Mouse (Mus musculus) MEL (cell line): ENCODE measurements around the gene Ankrd33b. TPM values are rescaled to one million over a fixed set of nuclear protein-coding genes. Genes with fewer than 3 reads are reported as not detected.
A peak's percentile ranks its signal among the peaks of the same experiment; 100 is the strongest.

ENCODE experiments used
- DNase-seq: peaks from one replicate; pipeline ENCODE4 v3.0.0; 2011; ENCODE audit warnings: low read depth, low spot score
- H3K27ac ChIP-seq: 2 replicates; pipeline ENCODE4 v1.5.1; 2012; ENCODE audit warnings: low read depth, mild to moderate bottlenecking, control low read depth, low read length, moderate library complexity; ENCODE audit not compliant: control insufficient read depth
- H3K27me3 ChIP-seq, 2 experiments: fragments of 150-350 bp in 1 of 2; sonication (generic) in 1 of 2; 2 replicates each; pipeline ENCODE4 v1.6.1; 2012; ENCODE audit warnings: low read length in 2 of 2, mild to moderate bottlenecking in 2 of 2, improper control_type of control experiment in 1 of 2, moderate library complexity in 1 of 2; ENCODE audit not compliant: insufficient read depth in 2 of 2, control insufficient read depth in 1 of 2
- H3K36me3 ChIP-seq, 2 experiments: 2 replicates each; pipeline ENCODE4 v1.6.1; 2012 to 2014; ENCODE audit warnings: low read length in 2 of 2, improper control_type of control experiment in 1 of 2, inconsistent platforms in 1 of 2, mild to moderate bottlenecking in 1 of 2; ENCODE audit not compliant: insufficient read depth in 2 of 2, control insufficient read depth in 1 of 2
- H3K4me1 ChIP-seq, 2 experiments: fragments of 150-350 bp in 1 of 2; sonication (generic) in 1 of 2; 2 replicates each; pipeline ENCODE4 v1.6.1; 2012; ENCODE audit warnings: low read length in 2 of 2, improper control_type of control experiment in 1 of 2, mild to moderate bottlenecking in 1 of 2; ENCODE audit not compliant: insufficient read depth in 2 of 2, control insufficient read depth in 1 of 2
- H3K4me3 ChIP-seq, 2 experiments: fragments of 150-350 bp in 1 of 2; sonication (generic) in 1 of 2; 2 replicates each; pipeline ENCODE4 v1.5.1; 2012; ENCODE audit warnings: low read depth in 2 of 2, low read length in 2 of 2, mild to moderate bottlenecking in 2 of 2, moderate library complexity in 2 of 2, control low read depth in 1 of 2, improper control_type of control experiment in 1 of 2; ENCODE audit not compliant: control insufficient read depth in 1 of 2, insufficient read depth in 1 of 2
- H3K79me2 ChIP-seq: 2 replicates; pipeline ENCODE4 v1.6.1; 2012; ENCODE audit warnings: mild to moderate bottlenecking, low read length, moderate library complexity; ENCODE audit not compliant: control insufficient read depth, poor library complexity, insufficient read depth
- H3K9ac ChIP-seq: 2 replicates; pipeline ENCODE4 v1.6.1; 2012; ENCODE audit warnings: low read depth, mild to moderate bottlenecking, control low read depth, low read length, moderate library complexity; ENCODE audit not compliant: control insufficient read depth, poor library complexity, severe bottlenecking
- H3K9me3 ChIP-seq: fragments of 150-350 bp; sonication (generic); replicated peaks from 2 replicates; pipeline ENCODE4 v1.6.1; 2012; ENCODE audit warnings: mild to moderate bottlenecking, low read length, improper control_type of control experiment, moderate library complexity; ENCODE audit not compliant: insufficient read depth
- BHLHE40 ChIP-seq: IDR thresholded peaks from 2 replicates; pipeline ENCODE4 v1.6.1; 2012; ENCODE audit warnings: low read depth, mild to moderate bottlenecking, inconsistent platforms, low read length, improper control_type of control experiment, borderline replicate concordance
- CHD1 ChIP-seq: IDR thresholded peaks from 2 replicates; pipeline ENCODE4 v1.6.1; 2012; ENCODE audit warnings: low read depth, mild to moderate bottlenecking, inconsistent platforms, low read length, improper control_type of control experiment
- CHD2 ChIP-seq: IDR thresholded peaks from 2 replicates; pipeline ENCODE4 v1.6.1; 2011; ENCODE audit warnings: low read length, improper control_type of control experiment
- CTCF ChIP-seq, 3 experiments: IDR thresholded peaks in 2 of 3; conservative IDR thresholded peaks in 1 of 3; 2 replicates each; pipeline ENCODE4 v1.5.1; 2011 to 2012; ENCODE audit warnings: low read length in 3 of 3, low read depth in 2 of 3, mild to moderate bottlenecking in 2 of 3, improper control_type of control experiment in 1 of 3, inconsistent platforms in 1 of 3, mixed read lengths in 1 of 3, moderate library complexity in 1 of 3; ENCODE audit not compliant: control insufficient read depth in 1 of 3, insufficient read depth in 1 of 3, poor library complexity in 1 of 3, severe bottlenecking in 1 of 3
- ELF1 ChIP-seq: IDR thresholded peaks from 2 replicates; pipeline ENCODE4 v1.6.1; 2014; ENCODE audit warnings: low read depth, mild to moderate bottlenecking, inconsistent platforms, low read length, improper control_type of control experiment, moderate library complexity
- EP300 ChIP-seq, 2 experiments: IDR thresholded peaks; 2 replicates each; pipeline ENCODE4 v1.6.1; 2011; ENCODE audit warnings: improper control_type of control experiment in 2 of 2, low read length in 2 of 2, low read depth in 1 of 2, mild to moderate bottlenecking in 1 of 2
- ETS1 ChIP-seq: IDR thresholded peaks from 2 replicates; pipeline ENCODE4 v1.6.1; 2012; ENCODE audit warnings: low read depth, mild to moderate bottlenecking, inconsistent platforms, low read length, improper control_type of control experiment, moderate library complexity
- GABPA ChIP-seq: IDR thresholded peaks from 2 replicates; pipeline ENCODE4 v1.6.1; 2012; ENCODE audit warnings: low read depth, mild to moderate bottlenecking, inconsistent platforms, low read length, improper control_type of control experiment, moderate library complexity
- HCFC1 ChIP-seq: IDR thresholded peaks from 2 replicates; pipeline ENCODE4 v1.6.1; 2012; ENCODE audit warnings: low read depth, mild to moderate bottlenecking, inconsistent platforms, low read length, improper control_type of control experiment, moderate library complexity
- JUND ChIP-seq: IDR thresholded peaks from 2 replicates; pipeline ENCODE4 v1.6.1; 2011; ENCODE audit warnings: low read depth, mild to moderate bottlenecking, improper control_type of control experiment, low read length
- KAT2A ChIP-seq: conservative IDR thresholded peaks from 2 replicates; pipeline ENCODE4 v1.6.1; 2012; ENCODE audit warnings: low read depth, low read length, improper control_type of control experiment, inconsistent platforms
- MAFK ChIP-seq: IDR thresholded peaks from 2 replicates; pipeline ENCODE4 v1.6.1; 2011; ENCODE audit warnings: low read depth, mild to moderate bottlenecking, low read length, improper control_type of control experiment, borderline replicate concordance
- MAX ChIP-seq: IDR thresholded peaks from 2 replicates; pipeline ENCODE4 v1.6.1; 2011; ENCODE audit warnings: low read length, improper control_type of control experiment
- MXI1 ChIP-seq: IDR thresholded peaks from 2 replicates; pipeline ENCODE4 v1.6.1; 2011; ENCODE audit warnings: mild to moderate bottlenecking, low read depth, low read length, improper control_type of control experiment
- MYC ChIP-seq: IDR thresholded peaks from 2 replicates; pipeline ENCODE4 v1.6.1; 2011; ENCODE audit warnings: low read depth, mild to moderate bottlenecking, low read length, improper control_type of control experiment, moderate library complexity
- NELFE ChIP-seq: IDR thresholded peaks from 2 replicates; pipeline ENCODE4 v1.6.1; 2011; ENCODE audit warnings: low read depth, low read length, improper control_type of control experiment
- POLR2A ChIP-seq, 2 experiments: IDR thresholded peaks; 2 replicates each; pipeline ENCODE4 v1.6.1; 2011 to 2012; ENCODE audit warnings: low read length in 2 of 2, mild to moderate bottlenecking in 2 of 2, control low read depth in 1 of 2, improper control_type of control experiment in 1 of 2, low read depth in 1 of 2, moderate library complexity in 1 of 2; ENCODE audit not compliant: control insufficient read depth in 1 of 2, insufficient read depth in 1 of 2, poor library complexity in 1 of 2
- POLR2AphosphoS2 ChIP-seq: IDR thresholded peaks from 2 replicates; pipeline ENCODE4 v1.6.1; 2011; ENCODE audit warnings: low read length, improper control_type of control experiment
- RCOR1 ChIP-seq: IDR thresholded peaks from 2 replicates; pipeline ENCODE4 v1.6.1; 2012; ENCODE audit warnings: low read depth, mild to moderate bottlenecking, inconsistent platforms, low read length, improper control_type of control experiment
- SIN3A ChIP-seq: IDR thresholded peaks from 2 replicates; pipeline ENCODE4 v1.6.1; 2012; ENCODE audit warnings: low read length, improper control_type of control experiment, inconsistent platforms
- TBP ChIP-seq: IDR thresholded peaks from 2 replicates; pipeline ENCODE4 v1.8.0; 2011; ENCODE audit warnings: low read depth, low read length, improper control_type of control experiment
- USF2 ChIP-seq, 2 experiments: IDR thresholded peaks; 2 replicates each; pipeline ENCODE4 v1.6.1; 2011 to 2012; ENCODE audit warnings: improper control_type of control experiment in 2 of 2, low read length in 2 of 2, borderline replicate concordance in 1 of 2, inconsistent platforms in 1 of 2, low read depth in 1 of 2, mild to moderate bottlenecking in 1 of 2; ENCODE audit not compliant: insufficient read depth in 1 of 2
- ZMIZ1 ChIP-seq: IDR thresholded peaks from 2 replicates; pipeline ENCODE4 v1.6.1; 2012; ENCODE audit warnings: low read depth, mild to moderate bottlenecking, inconsistent platforms, low read length, improper control_type of control experiment, moderate library complexity
- ZNF384 ChIP-seq: IDR thresholded peaks from 2 replicates; pipeline ENCODE4 v1.6.1; 2012; ENCODE audit warnings: low read depth, mild to moderate bottlenecking, inconsistent platforms, low read length, improper control_type of control experiment
- polyA plus RNA-seq, 2 experiments: library from polyadenylated mRNA; stranded (reverse) in 1 of 2; unstranded in 1 of 2; fragments of >175 nt in 1 of 2; fragments of >200 nt in 1 of 2; gene quantifications; 2 replicates each; pipeline versions ENCODE4 v1.2.1 to v1.2.4; 2012; ENCODE audit warnings: low replicate concordance in 2 of 2, low read depth in 1 of 2; ENCODE audit not compliant: insufficient read length in 2 of 2, insufficient read depth in 1 of 2, missing spikeins in 1 of 2
- total RNA-seq: library from RNA; depleted of rRNA; stranded (reverse); fragments of 300-350 nt; gene quantifications from 2 replicates; pipeline ENCODE4 v1.2.3, GENCODE M21; 2012

Gene Ankrd33b
- total and polyA plus RNA-seq, 3 experiments: 11.1 to 16.1 TPM; not detected in 1

DNA sequence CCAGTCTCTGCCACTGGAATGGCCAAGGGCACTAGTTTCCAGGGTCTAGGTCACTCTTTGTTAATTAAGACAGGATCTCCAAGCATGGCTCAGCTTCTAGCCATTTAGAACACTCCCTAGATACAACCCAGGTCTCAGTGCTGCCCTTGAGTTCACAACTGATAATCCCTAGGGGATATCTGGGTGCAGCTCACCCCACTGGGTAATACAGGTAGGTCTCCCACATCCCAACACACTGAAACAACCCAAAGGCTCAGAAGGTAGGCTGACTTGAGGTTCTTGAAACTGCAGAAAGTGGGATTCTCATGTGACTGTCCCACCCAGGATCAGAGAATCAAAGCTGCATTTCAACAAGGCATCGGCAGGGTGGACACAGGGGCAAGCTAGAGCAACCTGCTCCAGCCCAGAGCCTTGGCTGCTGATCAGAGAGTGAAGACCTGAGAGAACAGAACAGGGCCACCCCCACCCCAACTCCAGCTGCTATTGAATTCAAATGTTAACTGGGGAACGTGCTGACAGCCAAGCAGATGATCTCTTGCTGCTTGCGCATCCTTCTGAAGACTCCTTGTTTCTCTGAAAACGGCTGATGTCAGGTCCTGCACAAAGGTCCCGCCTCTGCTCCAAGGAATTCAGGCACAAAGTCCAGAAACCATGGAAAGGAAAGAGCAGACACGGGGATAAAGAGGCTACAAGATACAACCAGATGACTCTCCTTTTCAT is 46.8 kb upstream of the Ankrd33b start (continued):
- TF ChIP-seq KAT2A (no peak), MAFK (no peak), CHD1 (0 out of 2 replicates have a peak, but pooled peaks have one; percentile 82), MXI1 (no peak), CTCF (IDR thresholded peaks at IDR 0.05 in 2 of 3, conservative IDR thresholded peaks at IDR 0.05 in 1 of 3; ENCODE audit: control insufficient read depth in 1 of 3, insufficient read depth in 1 of 3, low read depth in 2 of 3, low read length in 3 of 3, poor library complexity in 1 of 3, severe bottlenecking in 1 of 3) (peak in 1 of 3 experiments; percentile 1; a peak in 1 of 6 replicates), SIN3A (peak; percentile 42; the same call in 1 of the 2 replicates), CHD2 (no peak), ELF1 (no peak), MAX (no peak; the same call in 1 of the 2 replicates), MYC (peak; percentile 5; the same call in 1 of the 2 replicates), USF2 (IDR thresholded peaks at IDR 0.05; ENCODE audit: borderline replicate concordance in 1 of 2, insufficient read depth in 1 of 2, low read depth in 1 of 2, low read length in 2 of 2) (no peak), RCOR1 (0 out of 2 replicates have a peak, but pooled peaks have one; percentile 36), JUND (no peak), BHLHE40 (0 out of 2 replicates have a peak, but pooled peaks have one; percentile 19), ZNF384 (no peak), EP300 (IDR thresholded peaks at IDR 0.05; ENCODE audit: low read depth in 1 of 2, low read length in 2 of 2) (peak; percentile 73 to 80), GABPA (no peak), HCFC1 (no peak), ZMIZ1 (0 out of 2 replicates have a peak, but pooled peaks have one; percentile 32)

- Histone ChIP-seq H3K9ac (peak overlapping the region; percentile 58), H3K27ac (peak overlapping the region; percentile 86)
- TF ChIP-seq NELFE (peak; percentile 56; the same call in 1 of the 2 replicates), TBP (peak; percentile 49; the same call in 1 of the 2 replicates), MYC (peak; percentile 31), BHLHE40 (0 out of 2 replicates have a peak, but pooled peaks have one; percentile 3), POLR2AphosphoS2 (no peak; the same call in 1 of the 2 replicates), MAX (peak; percentile 63), ETS1 (peak; percentile 12; the same call in 1 of the 2 replicates), JUND (peak; percentile 99), ELF1 (no peak), ZMIZ1 (peak; percentile 61; the same call in 1 of the 2 replicates), MXI1 (peak; percentile 50), KAT2A (no peak), POLR2A (IDR thresholded peaks at IDR 0.05; ENCODE audit: control insufficient read depth in 1 of 2, insufficient read depth in 1 of 2, low read depth in 1 of 2, low read length in 2 of 2, poor library complexity in 1 of 2) (peak in 1 of 2 experiments; percentile 59; a peak in 2 of 4 replicates), SIN3A (peak; percentile 32; the same call in 1 of the 2 replicates)
These were observed 46.1 kb upstream of the Ankrd33b start for GRCm38 (mm10) chr15:31413662-31414061.

More at GRCm38 (mm10) chr15:31413662-31414061, 46.1 kb upstream of the Ankrd33b start:
- Histone ChIP-seq H3K9me3 (no peaks in the 10 kb centered on the region), H3K4me3 (peak overlapping the region; percentile 31 to 40), H3K4me1 (peaks cover 30 to 62% of the 10 kb centered on the region in 2 experiments), H3K79me2 (peaks cover 15% of the 10 kb centered on the region), H3K27me3 (no peaks in the 10 kb centered on the region), H3K36me3 (peaks cover 0 to 50% of the 10 kb centered on the region in 2 experiments; a peak in 2 of 4 replicates)
- peak; percentile 87 for DNase-seq
